Mouse (Mus musculus) cortical plate, adult 2 months (tissue): ENCODE results near the gene Sumf1.

Experiments used
- CTCF ChIP-seq: fragments of 200-500 bp; IDR thresholded peaks from 2 replicates; pipeline ENCODE4 v1.5.1; 2011; ENCODE audit warnings: mild to moderate bottlenecking, control low read depth, low read length; ENCODE audit not compliant: insufficient read depth; ENCODE audit errors: extremely low read depth
- POLR2A ChIP-seq: fragments of 200-500 bp; IDR thresholded peaks from 2 replicates; pipeline ENCODE4 v1.6.1; 2011; ENCODE audit warnings: mild to moderate bottlenecking, low read length, control low read depth; ENCODE audit not compliant: insufficient read depth; ENCODE audit errors: extremely low read depth

DNA sequence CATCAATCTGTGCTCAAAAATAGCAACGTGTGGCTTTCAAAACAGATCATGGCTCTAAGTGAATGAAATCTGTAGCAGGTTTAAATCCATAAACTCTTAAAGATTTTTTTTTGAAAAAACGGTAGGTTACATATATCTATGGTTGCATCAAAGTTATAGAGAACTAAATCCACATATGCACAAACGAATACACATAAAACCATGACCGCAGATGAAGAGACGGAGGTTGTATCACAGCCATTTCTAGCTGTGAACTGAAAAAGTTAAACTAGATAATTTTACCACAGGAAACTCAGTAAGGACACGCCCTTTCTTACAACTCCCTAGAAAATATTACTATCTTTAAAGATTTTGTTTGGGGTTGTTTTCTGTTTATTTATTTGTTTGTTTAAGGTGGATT, 16.7 kb downstream of the Sumf1 start:
- TF ChIP-seq CTCF, result no peak
- no peak for TF ChIP-seq POLR2A
